Mouse (Mus musculus) kidney, embryonic 16.5 days (tissue): ENCODE data around the gene Agfg1. TPM values are rescaled to one million over a fixed set of nuclear protein-coding genes. Genes with fewer than 3 reads are reported as not detected.
A peak's percentile ranks its signal among the peaks of the same experiment; 100 is the strongest.

Experiments used
- ATAC-seq: fragments of 200-750 bp; cut with Nextera tagmentation; 2 replicates; pipeline ENCODE4 v1.8.0; 2017; ENCODE audit warnings: moderate TSS enrichment; ENCODE audit not compliant: low FRiP score, low TSS enrichment
- H3K27ac ChIP-seq: fragments of 300-500 bp; sonication (generic); 2 replicates; pipeline ENCODE4 v1.5.1; 2014; ENCODE audit warnings: low read length
- H3K27me3 ChIP-seq: fragments of 300-500 bp; sonication (generic); 2 replicates; pipeline ENCODE4 v1.6.1; 2014; ENCODE audit warnings: low read length, control low read depth, mixed read lengths; ENCODE audit not compliant: insufficient read depth
- H3K36me3 ChIP-seq: fragments of 300-500 bp; sonication (generic); 2 replicates; pipeline ENCODE4 v1.6.1; 2014; ENCODE audit warnings: low read length, control low read depth, mixed read lengths; ENCODE audit not compliant: insufficient read depth
- H3K4me1 ChIP-seq: fragments of 300-500 bp; sonication (generic); 2 replicates; pipeline ENCODE4 v1.6.1; 2014; ENCODE audit warnings: low read length, control low read depth, mixed read lengths; ENCODE audit not compliant: insufficient read depth
- H3K4me2 ChIP-seq: fragments of 300-500 bp; sonication (generic); replicated peaks from 2 replicates; pipeline ENCODE4 v1.6.1; 2014; ENCODE audit warnings: low read depth, low read length
- H3K4me3 ChIP-seq: fragments of 300-500 bp; sonication (generic); 2 replicates; pipeline ENCODE4 v1.5.1; 2014; ENCODE audit warnings: mild to moderate bottlenecking, low read length
- H3K9ac ChIP-seq: fragments of 300-500 bp; sonication (generic); replicated peaks from 2 replicates; pipeline ENCODE4 v1.6.1; 2014; ENCODE audit warnings: low read length
- H3K9me3 ChIP-seq: fragments of 300-500 bp; sonication (generic); 2 replicates; pipeline ENCODE4 v1.6.1; 2016; ENCODE audit warnings: low read length, control low read depth
- whole genome bisulfite sequencing: fragments of 180-500 bp; shearing (Covaris S2); extraction: QIAGEN DNeasy Blood & Tissue Kit; methylation state at CpG from one replicate; pipeline ENCODE4 v1.1.7; 2014; 5-methylcytosine and 5-hydroxymethylcytosine counted together
- polyA plus RNA-seq: library from polyadenylated mRNA; unstranded; fragments of >200 nt; fragmentation: Nextera tagmentation; extraction: Ambion mirVana; gene quantifications from 2 replicates; pipeline ENCODE4 v1.2.1, GENCODE M21; 2015

The Agfg1 gene
- polyA plus RNA-seq, 1 experiment from 2014 or later = 28.0 TPM

DNA sequence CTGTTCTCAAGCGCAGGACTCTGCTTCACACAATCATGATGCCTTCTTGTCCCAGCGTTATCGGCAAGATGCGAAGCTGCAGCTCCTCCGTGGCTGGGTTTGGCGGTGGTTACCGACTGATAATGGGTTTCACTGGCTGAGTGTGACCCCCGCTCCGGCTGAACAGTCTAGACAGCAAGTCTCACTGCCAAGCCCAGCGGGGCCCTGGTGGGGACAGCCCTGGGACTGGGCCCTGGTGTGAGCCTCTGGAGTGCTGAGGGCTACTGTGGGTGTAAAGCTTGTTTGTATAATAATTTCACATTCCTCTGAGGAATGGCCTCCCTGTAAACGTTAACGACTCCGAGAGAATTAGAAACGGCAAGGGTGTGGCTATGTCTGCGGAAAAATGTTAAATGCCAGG is 19.1 kb upstream of the Agfg1 start:
- 51% methylated on average over 15 of the region's 15 CpGs for WGBS
- Histone ChIP-seq H3K4me1 (peaks cover 5% of the 10 kb centered on the region; the same call in 1 of the 2 replicates), H3K27ac (no peak overlapping the region), H3K27me3 (no peaks in the 10 kb centered on the region), H3K4me3 (no peak overlapping the region), H3K4me2 (no peak overlapping the region), H3K9ac (no peak overlapping the region), H3K9me3 (no peaks in the 10 kb centered on the region), H3K36me3 (no peaks in the 10 kb centered on the region)
- ATAC-seq = no peak

DNA sequence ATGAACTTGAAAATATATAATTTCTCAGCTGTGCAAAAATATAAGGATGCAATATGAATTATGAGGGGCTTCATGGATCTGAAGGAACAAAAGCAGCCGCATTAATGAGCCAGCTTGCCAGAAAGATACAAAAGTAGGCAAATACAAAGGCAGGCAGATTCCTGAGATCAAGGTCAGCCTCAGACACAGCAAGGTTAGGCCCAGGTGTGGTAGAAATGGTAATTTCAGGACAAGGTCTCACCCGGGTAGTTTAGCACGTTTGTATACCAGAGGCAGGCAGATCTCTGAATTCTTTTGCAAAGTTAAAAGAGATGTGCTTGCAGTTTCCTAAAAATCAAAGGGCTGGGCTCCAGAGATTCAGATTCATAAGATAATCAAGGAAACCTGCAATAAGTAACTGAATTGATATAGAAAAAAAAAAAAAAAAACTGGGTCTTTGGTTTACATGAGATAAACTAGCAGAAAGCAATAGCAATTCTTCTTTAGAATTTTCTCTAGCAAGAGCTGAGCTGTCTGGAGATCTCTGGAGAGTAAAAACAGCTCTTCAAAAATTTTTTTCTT is 18.6 kb upstream of the Agfg1 start:
- no peak overlapping the region for H3K4me3 ChIP-seq
- 84% methylated on average over 3 of the region's 3 CpGs for WGBS
- H3K36me3 ChIP-seq = no peaks in the 10 kb centered on the region
- no peaks in the 10 kb centered on the region for H3K27me3 ChIP-seq
- no peaks in the 10 kb centered on the region for H3K9me3 ChIP-seq
- no peak overlapping the region for H3K9ac ChIP-seq
- no peak for ATAC-seq
- peaks cover 5% of the 10 kb centered on the region; the same call in 1 of the 2 replicates for H3K4me1 ChIP-seq
- H3K27ac ChIP-seq = no peak overlapping the region
- no peak overlapping the region for H3K4me2 ChIP-seq

GRCm38 (mm10) chr1:82821846-82822245 is 17.4 kb upstream of the Agfg1 start:
- ATAC-seq = no peak
- 79% methylated on average over 3 of the region's 3 CpGs for WGBS
- H3K4me3 ChIP-seq = no peak overlapping the region
- no peaks in the 10 kb centered on the region for H3K36me3 ChIP-seq
- H3K4me2 ChIP-seq = no peak overlapping the region
- no peaks in the 10 kb centered on the region for H3K27me3 ChIP-seq
- no peaks in the 10 kb centered on the region for H3K9me3 ChIP-seq
- peaks cover 5% of the 10 kb centered on the region; the same call in 1 of the 2 replicates for H3K4me1 ChIP-seq
- no peak overlapping the region for H3K27ac ChIP-seq
- H3K9ac ChIP-seq = no peak overlapping the region

DNA sequence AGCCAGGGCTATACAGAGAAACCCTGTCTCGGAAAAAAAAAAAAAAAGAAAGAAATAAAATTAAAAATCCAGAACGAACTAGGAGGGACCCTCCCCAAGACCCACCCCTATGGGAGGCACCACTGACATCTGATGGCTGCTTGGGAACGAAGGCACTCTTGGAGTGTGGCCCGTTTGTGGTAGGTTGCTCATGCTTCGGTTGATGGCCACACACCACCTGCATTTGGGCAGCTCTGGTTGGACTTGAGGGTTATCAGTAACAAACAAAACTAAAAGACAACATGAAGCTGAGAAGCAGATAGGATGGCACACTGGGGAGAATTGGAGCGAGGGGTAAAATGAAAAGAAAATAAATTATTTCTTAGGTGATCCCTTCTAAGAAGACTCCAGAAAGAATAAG is 15.1 kb upstream of the Agfg1 start:
- no peak overlapping the region for H3K4me3 ChIP-seq
- H3K4me2 ChIP-seq = no peak overlapping the region
- no peak for ATAC-seq
- no peaks in the 10 kb centered on the region for H3K9me3 ChIP-seq
- H3K27me3 ChIP-seq = no peaks in the 10 kb centered on the region
- H3K4me1 ChIP-seq = peaks cover 5% of the 10 kb centered on the region; the same call in 1 of the 2 replicates
- no peak overlapping the region for H3K9ac ChIP-seq
- 87% methylated on average over 6 of the region's 6 CpGs for WGBS
- H3K36me3 ChIP-seq = no peaks in the 10 kb centered on the region
- no peak overlapping the region for H3K27ac ChIP-seq

DNA sequence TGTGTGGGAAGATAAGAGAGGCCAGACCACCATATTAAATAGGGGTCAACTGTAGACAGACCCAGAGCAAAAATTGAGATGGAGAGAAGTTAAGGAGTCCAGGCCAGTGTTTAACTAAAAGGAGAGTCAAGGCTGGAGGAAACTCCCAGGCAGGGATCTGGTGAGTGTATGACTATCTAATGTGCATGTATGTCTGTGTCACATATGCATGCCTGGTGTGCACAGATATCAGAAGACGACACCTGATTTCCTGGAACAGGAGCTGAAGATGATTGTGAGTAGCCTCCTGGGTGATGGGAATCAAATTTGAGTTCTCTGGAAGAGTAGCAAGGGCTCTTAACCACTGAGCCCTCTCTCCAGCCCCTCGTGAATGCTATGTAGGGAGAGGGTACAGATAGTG is 14.0 kb upstream of the Agfg1 start:
- H3K27me3 ChIP-seq = no peaks in the 10 kb centered on the region

GRCm38 (mm10) chr1:82825783-82826182 is 13.5 kb upstream of the Agfg1 start:
- H3K36me3 ChIP-seq = no peaks in the 10 kb centered on the region
- no peak overlapping the region for H3K4me3 ChIP-seq
- WGBS = 87% methylated on average over 7 of the region's 7 CpGs
- no peak overlapping the region for H3K9ac ChIP-seq
- H3K4me2 ChIP-seq = no peak overlapping the region
- ATAC-seq = no peak
- no peak overlapping the region for H3K27ac ChIP-seq
- no peaks in the 10 kb centered on the region for H3K27me3 ChIP-seq
- H3K9me3 ChIP-seq = no peaks in the 10 kb centered on the region
- no peaks in the 10 kb centered on the region for H3K4me1 ChIP-seq

More for the DNA sequence above, 14.0 kb upstream of the Agfg1 start:
- Histone ChIP-seq H3K9me3 (no peaks in the 10 kb centered on the region), H3K4me2 (no peak overlapping the region), H3K4me3 (no peak overlapping the region), H3K9ac (no peak overlapping the region), H3K27ac (no peak overlapping the region), H3K4me1 (peaks cover under 1% of the 10 kb centered on the region; the same call in 1 of the 2 replicates), H3K36me3 (no peaks in the 10 kb centered on the region)
- WGBS = 91% methylated on average over 2 of the region's 2 CpGs
- ATAC-seq = no peak

DNA sequence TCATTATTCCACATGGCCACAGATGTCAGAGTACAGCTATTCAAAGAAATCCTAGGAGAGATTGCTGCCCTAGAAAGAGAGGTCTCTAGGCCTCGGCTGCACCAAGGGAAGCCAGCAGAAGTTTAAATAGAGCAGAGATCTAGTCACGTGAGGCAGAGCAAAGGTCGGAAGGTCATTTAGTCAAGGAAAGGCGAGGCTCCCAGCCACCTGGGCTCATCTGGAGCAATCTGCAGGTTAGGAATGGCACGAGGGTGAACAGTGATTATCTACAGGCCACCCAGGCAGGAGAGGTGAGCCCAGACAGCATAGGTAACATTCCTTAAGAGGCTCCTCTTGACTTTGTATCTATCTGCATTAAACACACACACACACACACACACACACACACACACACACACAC is 12.4 kb upstream of the Agfg1 start:
- H3K36me3 ChIP-seq = no peaks in the 10 kb centered on the region
- no peaks in the 10 kb centered on the region for H3K27me3 ChIP-seq
- H3K9ac ChIP-seq = no peak overlapping the region
- no peak overlapping the region for H3K4me3 ChIP-seq
- no peaks in the 10 kb centered on the region for H3K4me1 ChIP-seq
- 45% methylated on average over 5 of the region's 5 CpGs for WGBS
- no peaks in the 10 kb centered on the region for H3K9me3 ChIP-seq
- no peak overlapping the region for H3K4me2 ChIP-seq
- H3K27ac ChIP-seq = no peak overlapping the region
- no peak for ATAC-seq

GRCm38 (mm10) chr1:82830771-82831170 is 8.5 kb upstream of the Agfg1 start:
- no peak for ATAC-seq
- WGBS = 83% methylated on average over 1 of the region's 1 CpGs

GRCm38 (mm10) chr1:82831547-82832240 is 7.6 kb upstream of the Agfg1 start:
- Histone ChIP-seq H3K4me1 (peaks cover 5% of the 10 kb centered on the region; the same call in 1 of the 2 replicates), H3K9me3 (no peaks in the 10 kb centered on the region), H3K4me3 (no peak overlapping the region), H3K36me3 (no peaks in the 10 kb centered on the region), H3K9ac (no peak overlapping the region), H3K27me3 (no peaks in the 10 kb centered on the region), H3K4me2 (no peak overlapping the region), H3K27ac (no peak overlapping the region)
- peak; percentile 61 for ATAC-seq
- 62% methylated on average over 9 of the region's 9 CpGs for WGBS

More at GRCm38 (mm10) chr1:82830771-82831170, 8.5 kb upstream of the Agfg1 start:
- no peak overlapping the region for H3K4me2 ChIP-seq
- no peak overlapping the region for H3K9ac ChIP-seq
- H3K4me1 ChIP-seq = peaks cover 5% of the 10 kb centered on the region; the same call in 1 of the 2 replicates
- no peaks in the 10 kb centered on the region for H3K27me3 ChIP-seq
- no peaks in the 10 kb centered on the region for H3K9me3 ChIP-seq
- H3K36me3 ChIP-seq = no peaks in the 10 kb centered on the region
- no peak overlapping the region for H3K4me3 ChIP-seq
- no peak overlapping the region for H3K27ac ChIP-seq

GRCm38 (mm10) chr1:82832495-82833021 is 6.7 kb upstream of the Agfg1 start:
- Histone ChIP-seq H3K4me2 (no peak overlapping the region), H3K36me3 (no peaks in the 10 kb centered on the region), H3K4me3 (no peak overlapping the region), H3K9ac (no peak overlapping the region), H3K9me3 (no peaks in the 10 kb centered on the region), H3K27ac (no peak overlapping the region), H3K27me3 (no peaks in the 10 kb centered on the region), H3K4me1 (peaks cover 5% of the 10 kb centered on the region; the same call in 1 of the 2 replicates)
- ATAC-seq = no peak
- 54% methylated on average over 11 of the region's 11 CpGs for WGBS
